Mouse (Mus musculus) kidney, adult 11 months (tissue): Measurements from ENCODE around the gene Gle1.
"Not testable (repeated sequence)": the region's sequence is repeated elsewhere in the genome, so short reads cannot be mapped to it uniquely, and the experiment has no call there.

Experiments
- DNase-seq: peaks from one replicate; pipeline ENCODE4 v3.0.0; 2022

The Gle1 gene

GRCm38 (mm10) chr2:29934906-29935599 is at the start of gene Gle1:
Gene Gle1, plus strand, starts transcription at chr2:29935426.
- peak; percentile 95 for DNase-seq

- DNase-seq = not testable (repeated sequence)
Observed at GRCm38 (mm10) chr2:29886659-29887292, 48.5 kb upstream of the Gle1 start.

- DNase-seq = peak; percentile 99
Observed at GRCm38 (mm10) chr2:29889066-29889944, 45.9 kb upstream of the Gle1 start, which contains the start of gene Odf2. Gene Odf2, plus strand, starts transcription at chr2:29889221.

GRCm38 (mm10) chr2:29889991-29890833 is 45.0 kb upstream of the Gle1 start:
- DNase-seq = peak; percentile 89

- no peak for DNase-seq
Observed at GRCm38 (mm10) chr2:29891773-29892172, 43.5 kb upstream of the Gle1 start.

- DNase-seq = no peak
Observed at GRCm38 (mm10) chr2:29896071-29896470, 39.2 kb upstream of the Gle1 start.

- no peak for DNase-seq
Observed at GRCm38 (mm10) chr2:29897366-29897765, 37.9 kb upstream of the Gle1 start.

- no peak for DNase-seq
Observed at GRCm38 (mm10) chr2:29898081-29898480, 37.1 kb upstream of the Gle1 start.

- DNase-seq = no peak
Observed at GRCm38 (mm10) chr2:29902194-29902593, 33.0 kb upstream of the Gle1 start.

- not testable (repeated sequence) for DNase-seq
Observed at GRCm38 (mm10) chr2:29908171-29908570, 27.1 kb upstream of the Gle1 start.

GRCm38 (mm10) chr2:29910042-29910441 is 25.2 kb upstream of the Gle1 start:
- no peak for DNase-seq

GRCm38 (mm10) chr2:29917621-29918020 is 17.6 kb upstream of the Gle1 start:
- no peak for DNase-seq

- peak; percentile 71 for DNase-seq
Observed at GRCm38 (mm10) chr2:29922011-29922410, 13.2 kb upstream of the Gle1 start.

- DNase-seq = peak; percentile 92
Observed at GRCm38 (mm10) chr2:29926542-29926941, 8.7 kb upstream of the Gle1 start.

GRCm38 (mm10) chr2:29930506-29930905 is 4.7 kb upstream of the Gle1 start:
- DNase-seq = no peak

GRCm38 (mm10) chr2:29931194-29931593 is 4.0 kb upstream of the Gle1 start:
- no peak for DNase-seq

GRCm38 (mm10) chr2:29940073-29940472 is 4.8 kb downstream of the Gle1 start:
- DNase-seq = no peak

GRCm38 (mm10) chr2:29940826-29941225 is 5.6 kb downstream of the Gle1 start:
- DNase-seq = no peak

GRCm38 (mm10) chr2:29944723-29945122 is 9.5 kb downstream of the Gle1 start:
- peak; percentile 82 for DNase-seq

- DNase-seq = no peak
Observed at GRCm38 (mm10) chr2:29948896-29949295, 13.7 kb downstream of the Gle1 start.

GRCm38 (mm10) chr2:29961246-29961645 is 26.0 kb downstream of the Gle1 start:
- no peak for DNase-seq
